8 mouse cellular contexts compared by ENCODE assay signal in the genomic region with DNA sequence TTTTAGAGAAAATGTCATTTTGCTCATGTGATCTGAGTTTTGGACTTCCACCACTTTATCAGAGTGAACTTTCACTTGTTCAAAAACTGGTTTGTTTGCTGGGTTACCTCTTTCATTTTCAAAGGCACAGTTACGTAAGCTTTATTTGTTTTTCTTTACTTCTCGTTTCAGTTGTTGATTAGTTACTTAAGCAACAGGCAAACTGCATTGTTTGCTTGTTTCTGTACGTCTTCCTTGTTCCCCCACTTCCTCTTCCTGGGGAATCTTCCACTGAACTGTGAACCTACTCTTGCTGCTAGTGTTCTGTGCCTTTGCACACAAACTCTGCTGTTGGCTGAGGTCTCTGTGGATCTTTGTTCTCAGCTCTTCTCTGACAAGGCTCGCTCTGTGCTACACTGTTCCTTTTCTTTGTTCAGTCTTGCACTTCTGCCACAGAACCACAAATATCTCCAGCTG. TPM values are rescaled to one million over a fixed set of nuclear protein-coding genes. Genes with fewer than 3 reads are reported as not detected.
DNase-seq lines count a peak whose midpoint lies in the region.

A gene (plus strand): TSS at position 76 of the 456 bp plus-strand sequence.

- peak; percentile 3 for DNase-seq in cerebellum, adult 9-10 months
- no peak for DNase-seq in cerebellum, adult 11 months
- peak; percentile 9 for DNase-seq in urinary bladder, postnatal 25 days (ENCODE audit: low spot score)
- DNase-seq in urinary bladder, adult 2 months (ENCODE audit: low spot score) = no peak
- DNase-seq in layer of hippocampus, adult 8-10 months (ENCODE audit: low spot score in 2 of 2) = peak; percentile 19 to 46
- peak; percentile 23 for DNase-seq in lung, postnatal 10 days
- DNase-seq in embryo, embryonic 11 days = no peak
- no peak for DNase-seq in spleen, postnatal 4 days (ENCODE audit: low spot score in 2 of 2)

RNA-seq across cellular contexts. Expression of the gene that starts here (rescaled TPM):
- 8.1 and 9.8 TPM in 2 replicates for polyA plus RNA-seq in urinary bladder, adult 2 months (2012; rRNA removed)
- total RNA-seq in layer of hippocampus, adult 8-10 months (2022) = 1 to 10 TPM; 4.5 to 6.6 (median 6.4) TPM

Comparison
In these comparisons a context has a peak if more than half of its experiments do, and no peak if none do; other contexts are left out.
1. DNase-seq: peak in cerebellum, adult 9-10 months (single experiment), urinary bladder, postnatal 25 days (single experiment), layer of hippocampus, adult 8-10 months (2 of 2) and lung, postnatal 10 days (single experiment); none in cerebellum, adult 11 months (single experiment), urinary bladder, adult 2 months (single experiment), embryo, embryonic 11 days (single experiment) and spleen, postnatal 4 days (0 of 2).